Mouse (Mus musculus): ENCODE data around the gene Atg16l2. TPM values are rescaled to one million over a fixed set of nuclear protein-coding genes. Genes with fewer than 3 reads are reported as not detected.

The Atg16l2 gene
- polyA plus RNA-seq, 1 experiment from 2014 or later: 14.3 TPM

- peak overlapping the region; percentile 90 for H3K4me2 ChIP-seq (replicated peaks)
Observed at GRCm38 (mm10) chr7:101301361-101301880, 630 bp downstream of the Atg16l2 start.

GRCm38 (mm10) chr7:101298375-101298774, 3.7 kb downstream of the Atg16l2 start:
- 89% methylated on average over 3 of the region's 3 CpGs for WGBS

More at GRCm38 (mm10) chr7:101301361-101301880, 630 bp downstream of the Atg16l2 start:
- Histone ChIP-seq H3K27me3 (replicated peaks) (no peaks in the 10 kb centered on the region), H3K27ac (peak overlapping the region; percentile 69), H3K36me3 (no peaks in the 10 kb centered on the region), H3K9me3 (no peaks in the 10 kb centered on the region), H3K4me1 (replicated peaks) (peaks cover 28% of the 10 kb centered on the region), H3K9ac (peak overlapping the region; percentile 64), H3K4me3 (replicated peaks) (peak overlapping the region; percentile 68)
- 2% methylated on average over 30 of the region's 30 CpGs for whole genome bisulfite sequencing
- peak; percentile 54 for ATAC-seq

GRCm38 (mm10) chr7:101297023-101297405, 5.0 kb downstream of the Atg16l2 start:
- Histone ChIP-seq H3K9ac (peak overlapping the region; percentile 46), H3K36me3 (peaks cover 5% of the 10 kb centered on the region; the same call in 1 of the 2 replicates), H3K9me3 (no peaks in the 10 kb centered on the region), H3K4me3 (replicated peaks) (peak overlapping the region; percentile 29), H3K4me2 (replicated peaks) (peak overlapping the region; percentile 73), H3K4me1 (replicated peaks) (peaks cover 23% of the 10 kb centered on the region), H3K27ac (peak overlapping the region; percentile 32; the same call in 1 of the 2 replicates), H3K27me3 (replicated peaks) (no peaks in the 10 kb centered on the region)
- peak; percentile 1; the same call in 1 of the 2 replicates for ATAC-seq
- WGBS: 34% methylated on average over 8 of the region's 8 CpGs

More at GRCm38 (mm10) chr7:101298375-101298774, 3.7 kb downstream of the Atg16l2 start:
- Histone ChIP-seq H3K9me3 (no peaks in the 10 kb centered on the region), H3K36me3 (peaks cover 5% of the 10 kb centered on the region; the same call in 1 of the 2 replicates), H3K4me1 (replicated peaks) (peaks cover 31% of the 10 kb centered on the region), H3K27me3 (replicated peaks) (no peaks in the 10 kb centered on the region), H3K4me3 (replicated peaks) (no peak overlapping the region), H3K9ac (no peak overlapping the region), H3K27ac (no peak overlapping the region), H3K4me2 (replicated peaks) (no peak overlapping the region)
- ATAC-seq: no peak

- WGBS: 9% methylated on average over 35 of the region's 35 CpGs
- Histone ChIP-seq H3K4me1 (replicated peaks) (peaks cover 23% of the 10 kb centered on the region), H3K27me3 (replicated peaks) (no peaks in the 10 kb centered on the region), H3K9me3 (no peaks in the 10 kb centered on the region), H3K4me2 (replicated peaks) (peak overlapping the region; percentile 73), H3K9ac (peak overlapping the region; percentile 46), H3K4me3 (replicated peaks) (peak overlapping the region; percentile 29), H3K27ac (peak overlapping the region; percentile 32; the same call in 1 of the 2 replicates), H3K36me3 (peaks cover 5% of the 10 kb centered on the region; the same call in 1 of the 2 replicates)
- ATAC-seq: peak; percentile 85
Observed at GRCm38 (mm10) chr7:101296252-101297022, 5.6 kb downstream of the Atg16l2 start.

GRCm38 (mm10) chr7:101295438-101295837, 6.6 kb downstream of the Atg16l2 start:
- WGBS: 67% methylated on average over 1 of the region's 1 CpGs
- H3K36me3 ChIP-seq: peaks cover 5% of the 10 kb centered on the region; the same call in 1 of the 2 replicates
- no peak for ATAC-seq
- no peaks in the 10 kb centered on the region for H3K9me3 ChIP-seq
- H3K4me1 ChIP-seq (replicated peaks): peaks cover 17% of the 10 kb centered on the region
- H3K9ac ChIP-seq: no peak overlapping the region
- no peaks in the 10 kb centered on the region for H3K27me3 ChIP-seq (replicated peaks)
- no peak overlapping the region for H3K4me2 ChIP-seq (replicated peaks)
- H3K4me3 ChIP-seq (replicated peaks): no peak overlapping the region
- no peak overlapping the region for H3K27ac ChIP-seq

GRCm38 (mm10) chr7:101293611-101294010, 8.4 kb downstream of the Atg16l2 start:
- Histone ChIP-seq H3K27ac (no peak overlapping the region), H3K9me3 (no peaks in the 10 kb centered on the region), H3K9ac (no peak overlapping the region), H3K4me2 (replicated peaks) (no peak overlapping the region), H3K36me3 (peaks cover 10% of the 10 kb centered on the region), H3K27me3 (replicated peaks) (no peaks in the 10 kb centered on the region), H3K4me1 (replicated peaks) (peaks cover 10% of the 10 kb centered on the region; the same call in 1 of the 2 replicates), H3K4me3 (replicated peaks) (no peak overlapping the region)
- WGBS: 70% methylated on average over 4 of the region's 4 CpGs
- ATAC-seq: no peak

- H3K27ac ChIP-seq: no peak overlapping the region
- H3K36me3 ChIP-seq: peaks cover 10% of the 10 kb centered on the region
- no peak for ATAC-seq
- no peak overlapping the region for H3K9ac ChIP-seq
- H3K9me3 ChIP-seq: no peaks in the 10 kb centered on the region
- 54% methylated on average over 4 of the region's 4 CpGs for WGBS
- no peak overlapping the region for H3K4me2 ChIP-seq (replicated peaks)
- peaks cover 10% of the 10 kb centered on the region; the same call in 1 of the 2 replicates for H3K4me1 ChIP-seq (replicated peaks)
- no peak overlapping the region for H3K4me3 ChIP-seq (replicated peaks)
- no peaks in the 10 kb centered on the region for H3K27me3 ChIP-seq (replicated peaks)
Observed at GRCm38 (mm10) chr7:101293138-101293537, 8.9 kb downstream of the Atg16l2 start.

- Histone ChIP-seq H3K4me3 (replicated peaks) (no peak overlapping the region), H3K27ac (no peak overlapping the region), H3K9ac (no peak overlapping the region), H3K36me3 (peaks cover 10% of the 10 kb centered on the region), H3K4me1 (replicated peaks) (peaks cover 10% of the 10 kb centered on the region; the same call in 1 of the 2 replicates), H3K9me3 (no peaks in the 10 kb centered on the region), H3K4me2 (replicated peaks) (no peak overlapping the region), H3K27me3 (replicated peaks) (no peaks in the 10 kb centered on the region)
- no peak for ATAC-seq
- WGBS: 94% methylated on average over 1 of the region's 1 CpGs
Observed at GRCm38 (mm10) chr7:101292696-101293095, 9.4 kb downstream of the Atg16l2 start.

- Histone ChIP-seq H3K4me2 (replicated peaks) (no peak overlapping the region), H3K27me3 (replicated peaks) (no peaks in the 10 kb centered on the region), H3K27ac (no peak overlapping the region), H3K4me3 (replicated peaks) (no peak overlapping the region), H3K4me1 (replicated peaks) (peaks cover 7% of the 10 kb centered on the region; the same call in 1 of the 2 replicates), H3K36me3 (peaks cover 10% of the 10 kb centered on the region), H3K9me3 (no peaks in the 10 kb centered on the region), H3K9ac (no peak overlapping the region)
- ATAC-seq: no peak
- 62% methylated on average over 4 of the region's 4 CpGs for WGBS
Observed at GRCm38 (mm10) chr7:101292086-101292485, 10.0 kb downstream of the Atg16l2 start.

GRCm38 (mm10) chr7:101291641-101292040, 10.4 kb downstream of the Atg16l2 start:
- no peak overlapping the region for H3K4me3 ChIP-seq (replicated peaks)
- H3K4me2 ChIP-seq (replicated peaks): no peak overlapping the region
- peaks cover 10% of the 10 kb centered on the region for H3K36me3 ChIP-seq
- no peak overlapping the region for H3K27ac ChIP-seq
- no peak for ATAC-seq
- no peaks in the 10 kb centered on the region for H3K9me3 ChIP-seq
- H3K27me3 ChIP-seq (replicated peaks): no peaks in the 10 kb centered on the region
- 81% methylated on average over 8 of the region's 8 CpGs for WGBS
- H3K4me1 ChIP-seq (replicated peaks): 0 out of 2 replicates have a peak, but pooled peaks cover 4% of the 10 kb centered on the region
- no peak overlapping the region for H3K9ac ChIP-seq

GRCm38 (mm10) chr7:101291211-101291610, 10.8 kb downstream of the Atg16l2 start:
- no peaks in the 10 kb centered on the region for H3K9me3 ChIP-seq
- H3K4me1 ChIP-seq (replicated peaks): 0 out of 2 replicates have a peak, but pooled peaks cover under 1% of the 10 kb centered on the region
- no peak for ATAC-seq
- H3K36me3 ChIP-seq: peaks cover 10% of the 10 kb centered on the region
- no peak overlapping the region for H3K4me2 ChIP-seq (replicated peaks)
- 86% methylated on average over 5 of the region's 5 CpGs for WGBS
- H3K9ac ChIP-seq: no peak overlapping the region
- H3K27me3 ChIP-seq (replicated peaks): no peaks in the 10 kb centered on the region
- no peak overlapping the region for H3K4me3 ChIP-seq (replicated peaks)
- no peak overlapping the region for H3K27ac ChIP-seq

GRCm38 (mm10) chr7:101290401-101290800, 11.7 kb downstream of the Atg16l2 start:
- Histone ChIP-seq H3K4me2 (replicated peaks) (no peak overlapping the region), H3K27ac (no peak overlapping the region), H3K36me3 (peaks cover 10% of the 10 kb centered on the region), H3K4me3 (replicated peaks) (no peak overlapping the region), H3K9me3 (no peaks in the 10 kb centered on the region), H3K9ac (no peak overlapping the region), H3K4me1 (replicated peaks) (no peaks in the 10 kb centered on the region), H3K27me3 (replicated peaks) (no peaks in the 10 kb centered on the region)
- no peak for ATAC-seq
- 87% methylated on average over 10 of the region's 10 CpGs for WGBS

Data from intestine, embryonic 15.5 days (tissue).